Mouse (Mus musculus): ENCODE results near the gene Nup210.

GRCm38 (mm10) chr6:91080033-91080432 is 36.6 kb downstream of the Nup210 start:
- TF ChIP-seq CHD1 (IDR thresholded peaks at IDR 0.05; ENCODE audit: low read depth, low read length) (no peak), POLR2A (IDR thresholded peaks at IDR 0.05; ENCODE audit: control insufficient read depth in 1 of 2, insufficient read depth in 1 of 2, low read depth in 1 of 2, low read length in 2 of 2, poor library complexity in 1 of 2) (no peak), CTCF (IDR thresholded peaks at IDR 0.05 in 2 of 3, conservative IDR thresholded peaks at IDR 0.05 in 1 of 3; ENCODE audit: control insufficient read depth in 1 of 3, insufficient read depth in 1 of 3, low read depth in 2 of 3, low read length in 3 of 3, poor library complexity in 1 of 3, severe bottlenecking in 1 of 3) (peak in 2 of 3 experiments; percentile 8 to 31; a peak in 3 of 6 replicates), CHD2 (IDR thresholded peaks at IDR 0.05; ENCODE audit: low read length) (no peak), TCF12 (IDR thresholded peaks at IDR 0.05; ENCODE audit: low read depth, low read length) (no peak), NRF1 (IDR thresholded peaks at IDR 0.05; ENCODE audit: insufficient read depth, low read depth, low read length, poor library complexity, severe bottlenecking) (no peak), TBP (IDR thresholded peaks at IDR 0.05; ENCODE audit: low read depth, low read length) (no peak), ZKSCAN1 (IDR thresholded peaks at IDR 0.05; ENCODE audit: low read depth, low read length) (no peak), EP300 (IDR thresholded peaks at IDR 0.05; ENCODE audit: low read depth in 1 of 2, low read length in 2 of 2) (no peak), MYC (IDR thresholded peaks at IDR 0.05; ENCODE audit: low read depth, low read length) (no peak), POLR2AphosphoS5 (IDR thresholded peaks at IDR 0.05; ENCODE audit: borderline replicate concordance, low read depth, low read length) (no peak), USF2 (IDR thresholded peaks at IDR 0.05; ENCODE audit: borderline replicate concordance in 1 of 2, insufficient read depth in 1 of 2, low read depth in 1 of 2, low read length in 2 of 2) (no peak), HCFC1 (IDR thresholded peaks at IDR 0.05; ENCODE audit: low read depth, low read length) (no peak), GABPA (IDR thresholded peaks at IDR 0.05; ENCODE audit: low read depth, low read length) (no peak)
